In the genomic region with DNA sequence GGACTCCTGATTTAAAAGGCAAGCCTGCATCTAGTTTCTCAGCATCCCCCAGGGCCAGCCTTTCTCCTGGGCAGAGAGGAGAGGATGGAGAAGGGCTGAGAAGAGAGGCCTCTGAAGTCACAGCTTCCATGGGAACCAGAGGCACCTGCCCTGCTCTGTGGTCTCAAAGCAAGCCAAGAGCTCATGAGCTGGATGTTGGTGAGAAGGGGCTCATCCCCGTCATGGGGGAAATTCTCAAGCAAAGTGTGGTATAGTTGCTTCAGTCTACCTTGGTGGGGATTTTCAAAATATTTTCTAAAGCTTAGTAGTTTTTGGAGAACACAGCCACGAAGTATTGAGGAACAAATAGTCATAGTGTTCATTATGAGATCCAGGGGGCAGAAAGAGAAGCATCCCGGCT, we compare ENCODE assay signal across 14 mouse cellular contexts.
"Had no signal": no experiment of that assay in that cellular context is flagged by ENCODE, and none has a peak within 500 bp of the region (broad histone marks: within the 10 kb centered on the region; RNA-seq: fewer than 3 reads in every experiment).

No protein-coding gene starts in this region.

- ATAC-seq: hindbrain, postnatal 0 days; intestine, embryonic 15.5 days; intestine, postnatal 0 days; liver, embryonic 12.5 days had no signal

- DNase-seq: gastrocnemius, postnatal 14 days; gastrocnemius, postnatal 36 days; heart, adult 11 months; heart, adult 2 months; heart, postnatal 14 days; heart, postnatal 36 days; kidney, adult 18-20 months; kidney, adult 8-10 months; kidney, postnatal 14 days; liver had no signal
